Mouse (Mus musculus): ENCODE results near the gene Igll1. TPM values are rescaled to one million over a fixed set of nuclear protein-coding genes. Genes with fewer than 3 reads are reported as not detected.
A peak's percentile ranks its signal among the peaks of the same experiment; 100 is the strongest.

The Igll1 gene
- polyA plus RNA-seq, 1 experiment, result 9.2 TPM

- 3% methylated on average over 33 of the region's 33 CpGs for WGBS
- Histone ChIP-seq H3K27ac (ENCODE audit: control insufficient read depth, insufficient read depth, low read depth, low read length, poor library complexity) (no peak within 1 kb of the TSS), H3K4me1 (ENCODE audit: control insufficient read depth, insufficient read depth, low read length) (no peaks in the 10 kb centered on the region; the same call in 1 of the 2 replicates), H3K4me3 (replicated peaks; ENCODE audit: control insufficient read depth, low read depth, low read length) (peak within 1 kb of the TSS; percentile 42)
- no peak for TF ChIP-seq POLR2A (IDR thresholded peaks at IDR 0.05; ENCODE audit: borderline replicate concordance, control insufficient read depth, low read depth, low read length)
- peak; percentile 31; the same call in 1 of the 2 replicates for TF ChIP-seq CTCF (IDR thresholded peaks at IDR 0.05; ENCODE audit: control insufficient read depth, insufficient read depth, low read length)
Observed at GRCm38 (mm10) chr16:16828757-16829615, 34.8 kb downstream of the Igll1 start, which contains the start of gene Spag6l. Gene Spag6l (minus strand): TSS chr16:16829456.

GRCm38 (mm10) chr16:16826223-16826622 lies 37.6 kb downstream of the Igll1 start:
- Histone ChIP-seq H3K4me1 (ENCODE audit: control insufficient read depth, insufficient read depth, low read length) (no peaks in the 10 kb centered on the region; the same call in 1 of the 2 replicates), H3K27ac (ENCODE audit: control insufficient read depth, insufficient read depth, low read depth, low read length, poor library complexity) (no peak overlapping the region), H3K4me3 (replicated peaks; ENCODE audit: control insufficient read depth, low read depth, low read length) (no peak overlapping the region)
- TF ChIP-seq POLR2A (IDR thresholded peaks at IDR 0.05; ENCODE audit: borderline replicate concordance, control insufficient read depth, low read depth, low read length) (no peak), CTCF (IDR thresholded peaks at IDR 0.05; ENCODE audit: control insufficient read depth, insufficient read depth, low read length) (no peak)
- WGBS, result 83% methylated on average over 2 of the region's 2 CpGs

- 66% methylated on average over 5 of the region's 5 CpGs for WGBS
- Histone ChIP-seq H3K27ac (ENCODE audit: control insufficient read depth, insufficient read depth, low read depth, low read length, poor library complexity) (no peak overlapping the region), H3K4me3 (replicated peaks; ENCODE audit: control insufficient read depth, low read depth, low read length) (no peak overlapping the region), H3K4me1 (ENCODE audit: control insufficient read depth, insufficient read depth, low read length) (no peaks in the 10 kb centered on the region; the same call in 1 of the 2 replicates)
- TF ChIP-seq POLR2A (IDR thresholded peaks at IDR 0.05; ENCODE audit: borderline replicate concordance, control insufficient read depth, low read depth, low read length) (no peak), CTCF (IDR thresholded peaks at IDR 0.05; ENCODE audit: control insufficient read depth, insufficient read depth, low read length) (no peak)
Observed at GRCm38 (mm10) chr16:16825476-16825875, 38.3 kb downstream of the Igll1 start.

Other genes with a start within 250 kb of the Igll1 start
- gene Olfr19, start 187.6 kb downstream of the Igll1 start, polyA plus RNA-seq (2011; ENCODE audit: insufficient read depth, insufficient read length, low replicate concordance, missing spikeins), result not detected in 2 replicates
- gene Spag6l, start 34.5 kb downstream of the Igll1 start, polyA plus RNA-seq (2011; ENCODE audit: insufficient read depth, insufficient read length, low replicate concordance, missing spikeins), result not detected in 2 replicates
- gene Top3b, start 6.8 kb upstream of the Igll1 start, polyA plus RNA-seq (2011; ENCODE audit: insufficient read depth, insufficient read length, low replicate concordance, missing spikeins), result 24.8 and 65.0 TPM in 2 replicates
- gene Vpreb1, start 6.9 kb upstream of the Igll1 start, polyA plus RNA-seq (2011; ENCODE audit: insufficient read depth, insufficient read length, low replicate concordance, missing spikeins), result 16.3 and 26.8 TPM in 2 replicates
- 3.8 and 4.6 TPM in 2 replicates for gene Ppm1f, start 32.5 kb upstream of the Igll1 start, polyA plus RNA-seq (2011; ENCODE audit: insufficient read depth, insufficient read length, low replicate concordance, missing spikeins)
- 65.8 and 76.8 TPM in 2 replicates for gene Mapk1, start 119.4 kb upstream of the Igll1 start, polyA plus RNA-seq (2011; ENCODE audit: insufficient read depth, insufficient read length, low replicate concordance, missing spikeins)
- gene Ypel1, start 205.7 kb upstream of the Igll1 start, polyA plus RNA-seq (2011; ENCODE audit: insufficient read depth, insufficient read length, low replicate concordance, missing spikeins), result 1.4 TPM in 1 of 2 replicates, not detected in the other
- gene Ppil2, start 247.3 kb upstream of the Igll1 start, polyA plus RNA-seq (2011; ENCODE audit: insufficient read depth, insufficient read length, low replicate concordance, missing spikeins), result 54.0 and 99.6 TPM in 2 replicates

All from bone marrow, adult 2 months (tissue).